Mouse (Mus musculus) limb, embryonic 11.5 days (tissue): ENCODE measurements at regions not wholly inside any gene's neighbourhood (a gene's known extent, or its start where the extent isn't known, plus 50 kb on each side); places are given as distances from the start of the nearest gene placed in this dataset.

Experiments
- ATAC-seq: fragments of 200-750 bp; cut with Nextera tagmentation; 2 replicates; pipeline ENCODE4 v1.8.0; 2017; ENCODE audit warnings: low read depth; ENCODE audit not compliant: insufficient number of reproducible peaks, low FRiP score, low TSS enrichment
- DNase-seq: peaks from one replicate; pipeline ENCODE4 v3.0.0-alpha.2; 2015; ENCODE audit warnings: low spot score
- H3K27ac ChIP-seq: fragments of 300-500 bp; sonication (generic); replicated peaks from 2 replicates; pipeline ENCODE4 v1.5.1; 2014; ENCODE audit warnings: low read depth, mild to moderate bottlenecking, low read length
- H3K27me3 ChIP-seq: fragments of 300-500 bp; sonication (generic); 2 replicates; pipeline ENCODE4 v1.6.1; 2014; ENCODE audit warnings: mild to moderate bottlenecking, low read length, mixed read lengths; ENCODE audit not compliant: control insufficient read depth, insufficient read depth
- H3K36me3 ChIP-seq: fragments of 300-500 bp; sonication (generic); 2 replicates; pipeline ENCODE4 v1.6.1; 2014; ENCODE audit warnings: mild to moderate bottlenecking, low read length, moderate library complexity, mixed read lengths; ENCODE audit not compliant: control insufficient read depth, insufficient read depth
- H3K4me1 ChIP-seq: fragments of 300-500 bp; sonication (generic); 2 replicates; pipeline ENCODE4 v1.6.1; 2014; ENCODE audit warnings: low read length, mixed read lengths; ENCODE audit not compliant: control insufficient read depth, insufficient read depth
- H3K4me2 ChIP-seq: fragments of 300-500 bp; sonication (generic); 2 replicates; pipeline ENCODE4 v1.6.1; 2014; ENCODE audit warnings: low read depth, mild to moderate bottlenecking, moderate library complexity; ENCODE audit not compliant: severe bottlenecking
- H3K4me3 ChIP-seq: fragments of 300-500 bp; sonication (generic); 2 replicates; pipeline ENCODE4 v1.5.1; 2014; ENCODE audit warnings: low read depth, low read length
- H3K9ac ChIP-seq: fragments of 300-500 bp; sonication (generic); 2 replicates; pipeline ENCODE4 v1.6.1; 2014; ENCODE audit warnings: mild to moderate bottlenecking, low read length
- H3K9me3 ChIP-seq: fragments of 300-500 bp; sonication (generic); 2 replicates; pipeline ENCODE4 v1.6.1; 2016; ENCODE audit warnings: low read length; ENCODE audit not compliant: control insufficient read depth
- WGBS: fragments of 180-500 bp; shearing (Covaris S2); extraction: QIAGEN DNeasy Blood & Tissue Kit; methylation state at CpG from one replicate; pipeline ENCODE4 v1.1.7; 2014; 5-methylcytosine and 5-hydroxymethylcytosine counted together

GRCm38 (mm10) chr12:109836521-109836920 lies 236.4 kb upstream of the Rtl1 start:
- Histone ChIP-seq H3K4me1 (peaks cover 27% of the 10 kb centered on the region), H3K27me3 (no peaks in the 10 kb centered on the region), H3K9ac (no peak overlapping the region), H3K4me3 (no peak overlapping the region), H3K4me2 (no peak overlapping the region), H3K36me3 (no peaks in the 10 kb centered on the region), H3K9me3 (no peaks in the 10 kb centered on the region), H3K27ac (no peak overlapping the region)
- 33% methylated on average over 8 of the region's 8 CpGs for WGBS
- peak; percentile 17; the same call in 1 of the 2 replicates for ATAC-seq
- no peak for DNase-seq

GRCm38 (mm10) chr12:109839126-109839587 lies 239.0 kb upstream of the Rtl1 start:
- ATAC-seq (no peak), DNase-seq (no peak)
- no peak overlapping the region for H3K4me3 ChIP-seq
- H3K9me3 ChIP-seq: no peaks in the 10 kb centered on the region
- WGBS: 46% methylated on average over 9 of the region's 9 CpGs
- no peak overlapping the region for H3K9ac ChIP-seq
- H3K4me2 ChIP-seq: no peak overlapping the region
- no peaks in the 10 kb centered on the region for H3K36me3 ChIP-seq
- no peaks in the 10 kb centered on the region for H3K27me3 ChIP-seq
- no peak overlapping the region for H3K27ac ChIP-seq
- H3K4me1 ChIP-seq: peaks cover 22% of the 10 kb centered on the region

GRCm38 (mm10) chr12:109839946-109840524 lies 239.9 kb upstream of the Rtl1 start:
- WGBS: 22% methylated on average over 14 of the region's 14 CpGs
- peaks cover 22% of the 10 kb centered on the region for H3K4me1 ChIP-seq
- no peak overlapping the region for H3K4me3 ChIP-seq
- no peak overlapping the region for H3K9ac ChIP-seq
- ATAC-seq (no peak), DNase-seq (no peak)
- no peak overlapping the region; the same call in 1 of the 2 replicates for H3K4me2 ChIP-seq
- no peak overlapping the region for H3K27ac ChIP-seq
- H3K36me3 ChIP-seq: no peaks in the 10 kb centered on the region
- no peaks in the 10 kb centered on the region for H3K9me3 ChIP-seq
- H3K27me3 ChIP-seq: no peaks in the 10 kb centered on the region

- ATAC-seq: no peak
- no peak overlapping the region for H3K27ac ChIP-seq
Measured at GRCm38 (mm10) chr12:109844723-109845601, 244.8 kb upstream of the Rtl1 start.

GRCm38 (mm10) chr12:109845602-109845906 lies 245.4 kb upstream of the Rtl1 start:
- H3K4me2 ChIP-seq: no peak overlapping the region
- no peak overlapping the region for H3K9ac ChIP-seq
- ATAC-seq (no peak), DNase-seq (no peak)
- no peaks in the 10 kb centered on the region for H3K9me3 ChIP-seq
- H3K4me1 ChIP-seq: peaks cover 4% of the 10 kb centered on the region; the same call in 1 of the 2 replicates
- H3K27me3 ChIP-seq: no peaks in the 10 kb centered on the region
- no peaks in the 10 kb centered on the region for H3K36me3 ChIP-seq
- 50% methylated on average over 5 of the region's 5 CpGs for WGBS
- H3K4me3 ChIP-seq: no peak overlapping the region
- H3K27ac ChIP-seq: no peak overlapping the region

More at GRCm38 (mm10) chr12:109844723-109845601, 244.8 kb upstream of the Rtl1 start:
- Histone ChIP-seq H3K4me3 (no peak overlapping the region), H3K4me2 (no peak overlapping the region), H3K4me1 (peaks cover 10% of the 10 kb centered on the region; the same call in 1 of the 2 replicates), H3K36me3 (no peaks in the 10 kb centered on the region), H3K9me3 (no peaks in the 10 kb centered on the region), H3K9ac (no peak overlapping the region), H3K27me3 (no peaks in the 10 kb centered on the region)
- WGBS: 82% methylated on average over 8 of the region's 8 CpGs
- no peak for DNase-seq

- Histone ChIP-seq H3K4me1 (no peaks in the 10 kb centered on the region), H3K36me3 (no peaks in the 10 kb centered on the region), H3K27ac (no peak overlapping the region), H3K27me3 (no peaks in the 10 kb centered on the region), H3K9me3 (no peaks in the 10 kb centered on the region), H3K4me3 (no peak overlapping the region), H3K4me2 (no peak overlapping the region), H3K9ac (no peak overlapping the region)
- 87% methylated on average over 1 of the region's 1 CpGs for WGBS
- ATAC-seq: no peak
- no peak for DNase-seq
Measured at GRCm38 (mm10) chr12:109856336-109856735, 256.2 kb upstream of the Rtl1 start.

- Histone ChIP-seq H3K4me3 (no peak overlapping the region), H3K27me3 (no peaks in the 10 kb centered on the region), H3K9me3 (no peaks in the 10 kb centered on the region), H3K9ac (no peak overlapping the region), H3K36me3 (no peaks in the 10 kb centered on the region), H3K27ac (no peak overlapping the region), H3K4me1 (no peaks in the 10 kb centered on the region), H3K4me2 (no peak overlapping the region)
- ATAC-seq (no peak), DNase-seq (no peak)
- 52% methylated on average over 4 of the region's 4 CpGs for WGBS
Measured at GRCm38 (mm10) chr12:109857705-109858104, 257.6 kb upstream of the Rtl1 start.

GRCm38 (mm10) chr12:109864826-109865225 lies 264.7 kb upstream of the Rtl1 start:
- Histone ChIP-seq H3K36me3 (no peaks in the 10 kb centered on the region), H3K9me3 (no peaks in the 10 kb centered on the region), H3K4me1 (no peaks in the 10 kb centered on the region), H3K27ac (no peak overlapping the region), H3K9ac (no peak overlapping the region), H3K4me2 (no peak overlapping the region), H3K4me3 (no peak overlapping the region), H3K27me3 (no peaks in the 10 kb centered on the region)
- DNase-seq: no peak
- no peak for ATAC-seq
- WGBS: 88% methylated on average over 4 of the region's 4 CpGs
